Mouse (Mus musculus) lung, postnatal 10 days (tissue): ENCODE data around the gene Eps8.
"Not testable (repeated sequence)": the region's sequence is repeated elsewhere in the genome, so short reads cannot be mapped to it uniquely, and the experiment has no call there.

Experiments used
- DNase-seq: peaks from one replicate; pipeline ENCODE4 v3.0.0; 2021

Eps8 gene

GRCm38 (mm10) chr6:137467696-137468095, 187.0 kb downstream of the Eps8 start:
- no peak for DNase-seq

DNA sequence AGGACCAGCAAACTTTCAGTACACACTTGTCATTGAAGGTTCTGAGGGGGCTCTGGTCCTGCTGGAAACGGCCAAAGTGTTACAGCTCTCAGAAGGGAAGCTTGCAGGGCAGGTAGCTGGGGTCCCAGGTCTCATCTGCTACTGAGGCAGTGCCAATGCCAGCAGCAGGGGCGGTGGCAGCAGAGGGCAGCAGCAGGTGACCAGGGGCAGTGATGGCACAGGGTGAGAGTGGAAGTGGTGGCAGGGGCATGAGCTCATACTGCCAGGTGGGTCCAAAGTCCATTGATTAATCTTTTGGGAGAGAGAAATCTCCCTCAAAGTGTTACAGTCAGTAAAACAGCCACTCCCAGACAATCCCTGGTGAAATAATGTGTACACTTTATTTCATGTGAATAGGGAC, 188.4 kb downstream of the Eps8 start:
- no peak for DNase-seq

- peak; percentile 68 for DNase-seq
Observed at GRCm38 (mm10) chr6:137465253-137465652, 189.4 kb downstream of the Eps8 start.

DNA sequence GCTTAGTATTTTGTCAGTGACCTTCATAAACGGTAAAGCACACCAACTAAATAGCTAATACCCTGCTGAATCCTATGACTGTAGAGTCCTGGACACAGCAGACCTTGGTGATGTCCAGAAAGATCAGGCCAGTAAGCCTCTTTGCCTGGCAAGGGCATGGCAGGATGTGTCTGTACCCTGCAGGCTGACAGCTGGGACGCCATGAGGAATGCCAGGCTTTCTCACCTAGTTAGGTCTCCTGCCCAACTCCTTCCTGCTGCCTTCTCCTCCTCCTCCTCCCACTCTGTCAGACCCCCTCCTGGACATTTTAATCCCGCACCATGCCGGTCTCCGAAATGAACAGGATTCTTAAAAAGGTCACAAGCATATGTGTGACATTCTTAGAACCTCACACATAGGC, 190.9 kb downstream of the Eps8 start:
- DNase-seq: no peak

- DNase-seq: no peak
Observed at GRCm38 (mm10) chr6:137458136-137458535, 196.5 kb downstream of the Eps8 start.

DNA sequence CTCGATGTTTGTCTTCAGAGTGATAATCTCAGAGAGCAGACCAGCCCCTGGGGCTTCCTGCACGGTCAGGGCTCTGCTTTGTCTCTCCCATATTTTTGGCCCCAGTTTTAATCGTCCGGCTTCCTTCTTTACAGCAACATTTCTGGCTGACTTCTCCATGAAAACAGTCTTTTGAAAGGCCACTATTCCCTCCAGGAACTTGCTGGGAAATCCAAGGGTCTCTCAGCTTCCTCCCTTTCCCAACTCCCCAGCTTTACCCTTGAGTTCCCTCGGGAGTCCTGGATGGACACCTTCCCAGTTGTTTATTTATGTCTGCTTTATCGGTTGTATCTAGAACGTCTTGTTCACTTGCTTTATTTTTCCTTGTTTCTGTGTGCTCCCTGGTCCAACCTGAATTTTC, 197.5 kb downstream of the Eps8 start:
- DNase-seq: no peak

DNA sequence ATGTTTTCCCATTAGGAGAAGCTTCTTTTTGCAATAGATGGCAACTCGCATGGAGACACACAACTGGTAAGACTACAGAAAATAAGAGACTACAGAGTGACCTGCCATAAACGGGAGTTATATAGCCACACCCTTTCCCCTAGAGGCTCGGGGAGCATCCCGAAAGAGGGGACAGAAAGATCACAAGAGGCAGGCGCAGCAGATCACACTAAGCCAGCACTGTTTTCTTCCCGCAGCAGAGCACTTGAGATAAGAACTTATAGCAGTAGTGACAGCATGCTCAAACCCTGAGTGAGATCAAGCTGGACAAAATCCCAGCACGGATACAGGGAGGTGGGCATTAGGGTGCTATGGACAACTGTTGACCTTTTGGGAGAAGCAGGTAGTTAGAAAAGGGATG, 198.6 kb downstream of the Eps8 start:
- DNase-seq: no peak

DNA sequence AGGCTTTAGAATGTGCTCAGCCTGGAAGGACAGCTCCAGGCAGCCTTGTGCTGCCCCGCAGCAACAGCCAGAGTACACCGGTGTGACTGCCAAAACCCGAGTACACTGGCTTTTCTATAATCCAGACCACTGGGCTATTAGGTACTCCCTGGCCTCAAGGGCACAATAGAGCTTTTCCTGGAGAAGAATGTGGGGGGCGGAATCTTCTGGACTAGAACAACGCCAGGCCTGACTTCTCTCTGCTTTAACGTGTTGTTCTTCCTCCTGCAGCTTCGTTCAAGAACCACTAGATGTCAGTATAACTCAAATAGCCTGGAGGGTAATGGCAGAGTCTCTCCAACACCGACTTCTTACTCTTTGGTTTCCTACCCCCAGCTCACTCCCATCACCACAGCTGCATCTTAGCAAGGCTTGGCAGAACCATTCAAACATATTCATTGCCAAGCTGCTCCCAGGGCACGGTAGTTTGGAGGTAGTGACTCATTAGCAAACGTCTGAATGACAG, 199.1 kb downstream of the Eps8 start:
- DNase-seq: peak; percentile 59

GRCm38 (mm10) chr6:137446116-137446515, 208.6 kb downstream of the Eps8 start:
- DNase-seq: not testable (repeated sequence)

- no peak for DNase-seq
Observed at GRCm38 (mm10) chr6:137443089-137443488, 211.6 kb downstream of the Eps8 start.

DNA sequence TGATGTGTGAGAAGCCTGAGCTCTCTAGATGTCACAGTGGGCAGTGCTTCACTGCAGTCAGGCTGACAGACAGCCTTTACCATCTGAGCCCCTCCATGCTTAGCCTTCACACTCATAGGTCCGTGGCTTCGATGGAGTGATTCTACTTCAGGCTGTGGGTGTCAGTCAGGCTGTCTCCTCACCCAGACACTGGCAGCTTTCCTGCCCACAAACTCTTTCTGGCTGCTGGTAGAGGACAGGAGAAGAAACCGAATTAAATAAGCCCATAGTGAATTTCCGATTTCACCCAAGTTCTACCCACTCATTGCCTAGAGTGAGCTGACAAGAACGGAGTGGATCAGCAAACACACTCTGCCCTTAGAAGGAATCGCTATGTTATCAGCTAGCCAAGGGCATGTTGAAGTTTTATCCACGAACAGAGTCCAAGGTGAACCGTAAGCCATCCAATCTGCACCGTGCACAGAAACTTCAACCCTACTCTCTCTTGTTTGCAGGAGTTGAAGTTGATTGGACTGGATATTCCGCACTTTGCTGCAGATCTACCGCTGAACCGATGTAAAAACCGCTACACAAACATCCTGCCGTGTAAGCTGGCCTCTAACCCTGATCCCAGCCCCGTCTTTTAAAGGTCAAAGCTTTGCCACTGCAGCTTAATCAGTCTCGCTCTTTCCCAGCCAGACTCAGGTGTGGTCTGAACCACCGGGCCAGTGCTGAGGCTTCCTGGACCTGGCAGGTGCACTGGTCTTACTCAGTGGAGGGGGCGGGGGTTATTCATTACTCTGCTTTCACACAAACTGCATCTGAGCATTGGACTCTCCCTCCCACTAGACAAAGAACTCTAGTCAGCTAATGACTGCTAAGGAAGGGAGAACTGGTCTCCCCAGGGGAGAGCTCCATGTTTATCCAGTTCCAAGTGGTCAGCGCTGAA, 213.9 kb downstream of the Eps8 start:
- no peak for DNase-seq

- DNase-seq: no peak
Observed at GRCm38 (mm10) chr6:137437902-137438580, 216.6 kb downstream of the Eps8 start.

- DNase-seq: no peak
Observed at GRCm38 (mm10) chr6:137437486-137437885, 217.2 kb downstream of the Eps8 start.

GRCm38 (mm10) chr6:137433521-137434137, 221.0 kb downstream of the Eps8 start:
- no peak for DNase-seq
